Mouse (Mus musculus) olfactory bulb, adult 2 months (tissue): ENCODE results near the gene Ctsc.

Experiments used
- CTCF ChIP-seq: fragments of 200-500 bp; IDR thresholded peaks from 2 replicates; pipeline ENCODE4 v1.5.1; 2012; ENCODE audit warnings: low read depth, mild to moderate bottlenecking, low read length, moderate library complexity; ENCODE audit not compliant: insufficient read depth
- POLR2A ChIP-seq: fragments of 200-500 bp; IDR thresholded peaks from 2 replicates; pipeline ENCODE4 v1.6.1; 2012; ENCODE audit warnings: mild to moderate bottlenecking, low read depth, low read length, moderate library complexity; ENCODE audit not compliant: insufficient read depth

- TF ChIP-seq POLR2A (no peak), CTCF (no peak)
Measured at GRCm38 (mm10) chr7:88278628-88279196, 827 bp downstream of the Ctsc start.
